Mouse (Mus musculus): ENCODE data around the gene Ttc7b.

DNA sequence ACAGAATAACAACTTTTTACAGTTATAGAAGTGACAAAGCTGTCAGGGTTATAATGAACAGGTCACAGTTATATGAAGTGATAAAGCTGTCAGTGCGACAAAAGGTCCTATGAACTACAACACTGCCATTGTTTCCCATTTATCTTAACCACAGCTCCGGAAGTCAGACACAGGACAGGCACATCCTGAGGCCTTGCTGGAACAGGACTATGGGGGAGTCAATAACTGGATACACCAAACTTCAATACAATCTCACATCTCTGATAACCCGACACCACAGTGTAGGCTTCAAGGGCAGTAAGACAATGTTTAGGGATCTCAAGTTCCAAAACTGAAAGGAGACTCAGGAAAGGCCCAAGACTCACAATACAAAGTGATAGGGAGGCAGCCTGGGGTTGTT lies 45.1 kb downstream of the Ttc7b start:
- no peak for TF ChIP-seq EP300 (optimal IDR thresholded peaks at IDR 0.05)
- TF ChIP-seq CTCF (IDR thresholded peaks at IDR 0.05; ENCODE audit: low read depth) = no peak
